Mouse (Mus musculus) liver, adult 2 months (tissue): ENCODE results near the gene Col15a1. TPM values are rescaled to one million over a fixed set of nuclear protein-coding genes. Genes with fewer than 3 reads are reported as not detected.
A peak's percentile ranks its signal among the peaks of the same experiment; 100 is the strongest.

Source experiments
- DNase-seq: peaks from one replicate; pipeline ENCODE4 v3.0.0-alpha.2; 2011; ENCODE audit warnings: low read depth, low spot score; ENCODE audit errors: extremely low read depth
- H3K27ac ChIP-seq: fragments of 200-500 bp; replicated peaks from 2 replicates; pipeline ENCODE4 v1.5.1; 2012; ENCODE audit warnings: low read depth, mild to moderate bottlenecking, control low read depth, inconsistent platforms, low read length; ENCODE audit not compliant: insufficient read depth
- H3K27me3 ChIP-seq: fragments of 200-500 bp; 2 replicates; pipeline ENCODE4 v1.6.1; 2012; ENCODE audit warnings: mild to moderate bottlenecking, moderate library complexity, low read length, inconsistent platforms; ENCODE audit not compliant: control insufficient read depth, insufficient read depth
- H3K36me3 ChIP-seq: fragments of 200-500 bp; 2 replicates; pipeline ENCODE4 v1.6.1; 2012; ENCODE audit warnings: low read length, inconsistent platforms; ENCODE audit not compliant: control insufficient read depth, insufficient read depth
- H3K4me1 ChIP-seq: fragments of 200-500 bp; 2 replicates; pipeline ENCODE4 v1.6.1; 2011; ENCODE audit warnings: low read length; ENCODE audit not compliant: control insufficient read depth, insufficient read depth
- H3K4me3 ChIP-seq: fragments of 200-500 bp; 2 replicates; pipeline ENCODE4 v1.5.1; 2011; ENCODE audit warnings: low read depth, mild to moderate bottlenecking, control low read depth, low read length, moderate library complexity; ENCODE audit not compliant: insufficient read depth
- H3K79me2 ChIP-seq: fragments of 200-500 bp; 2 replicates; pipeline ENCODE4 v1.6.1; 2012; ENCODE audit warnings: inconsistent platforms, mild to moderate bottlenecking, low read length, moderate library complexity; ENCODE audit not compliant: control insufficient read depth, insufficient read depth
- H3K9ac ChIP-seq: fragments of 200-500 bp; 2 replicates; pipeline ENCODE4 v1.6.1; 2012; ENCODE audit warnings: low read depth, mild to moderate bottlenecking, control low read depth, inconsistent platforms, low read length
- CTCF ChIP-seq: fragments of 200-500 bp; IDR thresholded peaks from 2 replicates; pipeline ENCODE4 v1.5.1; 2011; ENCODE audit warnings: low read depth, low read length, control low read depth
- POLR2A ChIP-seq: fragments of 200-500 bp; IDR thresholded peaks from 2 replicates; pipeline ENCODE4 v1.6.1; 2011; ENCODE audit warnings: low read length, control low read depth; ENCODE audit not compliant: insufficient read depth; ENCODE audit errors: extremely low read depth
- WGBS: fragments of 180-500 bp; shearing (Covaris S2); methylation state at CpG from one replicate; pipeline ENCODE4 v1.1.7; 2018; 5-methylcytosine and 5-hydroxymethylcytosine counted together
- polyA plus RNA-seq: library from polyadenylated mRNA; depleted of rRNA; stranded (reverse); fragments of >200 nt; gene quantifications from 2 replicates; pipeline ENCODE4 v1.2.3, GENCODE M21; 2012
- total RNA-seq: library from RNA; depleted of rRNA; stranded (reverse); fragments of >200 nt; gene quantifications from 2 replicates; pipeline ENCODE4 v1.2.3, GENCODE M21; 2014

Gene Col15a1
- total and polyA plus RNA-seq, 2 experiments, result 4.9 TPM

GRCm38 (mm10) chr4:47300701-47301100 lies 92.7 kb downstream of the Col15a1 start:
- H3K4me1 ChIP-seq, result peaks cover 3% of the 10 kb centered on the region
- peaks cover 3% of the 10 kb centered on the region; the same call in 1 of the 2 replicates for H3K36me3 ChIP-seq
- H3K79me2 ChIP-seq, result no peaks in the 10 kb centered on the region
- H3K27ac ChIP-seq, result no peak overlapping the region
- no peaks in the 10 kb centered on the region for H3K27me3 ChIP-seq
- no peak overlapping the region for H3K4me3 ChIP-seq
- DNase-seq, result no peak
- 95% methylated on average over 2 of the region's 2 CpGs for WGBS
- H3K9ac ChIP-seq, result no peak overlapping the region
- TF ChIP-seq CTCF (no peak), POLR2A (no peak)

GRCm38 (mm10) chr4:47302610-47303009 lies 94.6 kb downstream of the Col15a1 start:
- TF ChIP-seq CTCF (no peak), POLR2A (no peak)
- no peak for DNase-seq
- 90% methylated on average over 7 of the region's 7 CpGs for WGBS
- no peaks in the 10 kb centered on the region for H3K27me3 ChIP-seq
- H3K79me2 ChIP-seq, result no peaks in the 10 kb centered on the region
- no peak overlapping the region for H3K27ac ChIP-seq
- H3K4me1 ChIP-seq, result no peaks in the 10 kb centered on the region
- no peak overlapping the region for H3K9ac ChIP-seq
- no peak overlapping the region for H3K4me3 ChIP-seq
- H3K36me3 ChIP-seq, result peaks cover 3% of the 10 kb centered on the region; the same call in 1 of the 2 replicates

GRCm38 (mm10) chr4:47303340-47303998 lies 95.5 kb downstream of the Col15a1 start:
- H3K27me3 ChIP-seq, result no peaks in the 10 kb centered on the region
- peak; percentile 32 for DNase-seq

GRCm38 (mm10) chr4:47309886-47310625 lies 102.1 kb downstream of the Col15a1 start:
- no peak for TF ChIP-seq POLR2A
- TF ChIP-seq CTCF, result no peak
- Histone ChIP-seq H3K27me3 (no peaks in the 10 kb centered on the region), H3K4me3 (no peak overlapping the region), H3K36me3 (no peaks in the 10 kb centered on the region), H3K4me1 (no peaks in the 10 kb centered on the region), H3K9ac (no peak overlapping the region), H3K27ac (no peak overlapping the region), H3K79me2 (no peaks in the 10 kb centered on the region)
- 92% methylated on average over 12 of the region's 12 CpGs for WGBS
- DNase-seq, result no peak

More at GRCm38 (mm10) chr4:47303340-47303998, 95.5 kb downstream of the Col15a1 start:
- Histone ChIP-seq H3K79me2 (no peaks in the 10 kb centered on the region), H3K9ac (no peak overlapping the region), H3K4me3 (no peak overlapping the region), H3K4me1 (no peaks in the 10 kb centered on the region), H3K36me3 (peaks cover 3% of the 10 kb centered on the region; the same call in 1 of the 2 replicates), H3K27ac (0 out of 2 replicates have a peak overlapping the region, but pooled peaks have one; percentile 34)
- 82% methylated on average over 5 of the region's 5 CpGs for WGBS
- TF ChIP-seq CTCF (no peak), POLR2A (no peak)

GRCm38 (mm10) chr4:47310812-47311211 lies 102.9 kb downstream of the Col15a1 start:
- no peaks in the 10 kb centered on the region for H3K79me2 ChIP-seq
- no peak overlapping the region for H3K27ac ChIP-seq
- H3K9ac ChIP-seq, result no peak overlapping the region
- TF ChIP-seq POLR2A, result no peak
- no peak for TF ChIP-seq CTCF
- WGBS, result 71% methylated on average over 6 of the region's 6 CpGs
- no peak overlapping the region for H3K4me3 ChIP-seq
- no peak for DNase-seq
- H3K4me1 ChIP-seq, result no peaks in the 10 kb centered on the region
- H3K27me3 ChIP-seq, result no peaks in the 10 kb centered on the region
- H3K36me3 ChIP-seq, result no peaks in the 10 kb centered on the region
